Mouse (Mus musculus) kidney, adult 9 months (tissue): ENCODE measurements around the gene Mmrn1.

ENCODE experiments used
- DNase-seq: peaks from one replicate; pipeline ENCODE4 v3.0.0; 2022

The Mmrn1 gene

DNA sequence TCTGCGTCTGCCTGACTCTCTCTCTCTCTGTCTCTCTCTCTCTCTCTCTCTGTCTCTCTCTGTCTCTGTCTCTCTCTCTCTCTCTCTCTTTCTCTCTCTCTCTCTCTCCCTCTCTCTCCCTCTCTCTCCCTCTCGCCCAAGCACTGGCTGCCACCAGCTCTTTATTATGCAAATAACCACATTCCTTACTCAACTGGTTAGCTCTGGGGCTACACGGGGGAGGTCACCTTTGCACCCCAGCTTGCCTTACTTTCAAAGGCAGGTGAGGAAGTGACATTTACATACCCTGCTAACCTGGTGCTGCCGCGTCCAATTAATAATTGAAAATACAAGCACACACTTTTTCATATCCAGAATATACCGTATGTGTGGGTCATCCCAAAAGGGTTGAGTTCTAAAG, 69.3 kb downstream of the Mmrn1 start:
- DNase-seq = peak; percentile 62

DNA sequence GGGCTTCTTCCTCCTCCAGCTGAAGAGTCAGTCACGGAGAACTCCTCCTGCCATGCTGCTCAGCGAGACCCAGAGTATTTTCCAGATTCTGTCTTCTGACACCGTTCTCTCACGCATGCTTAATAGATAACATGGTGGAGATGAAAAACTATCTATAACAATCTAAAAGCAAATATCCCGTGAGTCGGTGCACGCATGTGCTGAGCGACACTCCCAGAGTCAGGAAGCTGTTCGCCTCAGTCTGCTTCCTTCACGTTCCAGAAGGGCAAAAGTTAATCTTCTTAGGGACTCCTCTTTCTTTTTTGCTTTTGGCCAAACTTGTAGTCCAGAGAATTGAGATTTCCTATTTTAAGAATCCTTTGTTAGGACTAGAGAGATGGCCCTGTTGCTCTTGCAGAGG, 69.7 kb downstream of the Mmrn1 start:
- peak; percentile 13 for DNase-seq

- DNase-seq = no peak
Measured at GRCm38 (mm10) chr6:60995596-60995995, 70.8 kb downstream of the Mmrn1 start.

DNA sequence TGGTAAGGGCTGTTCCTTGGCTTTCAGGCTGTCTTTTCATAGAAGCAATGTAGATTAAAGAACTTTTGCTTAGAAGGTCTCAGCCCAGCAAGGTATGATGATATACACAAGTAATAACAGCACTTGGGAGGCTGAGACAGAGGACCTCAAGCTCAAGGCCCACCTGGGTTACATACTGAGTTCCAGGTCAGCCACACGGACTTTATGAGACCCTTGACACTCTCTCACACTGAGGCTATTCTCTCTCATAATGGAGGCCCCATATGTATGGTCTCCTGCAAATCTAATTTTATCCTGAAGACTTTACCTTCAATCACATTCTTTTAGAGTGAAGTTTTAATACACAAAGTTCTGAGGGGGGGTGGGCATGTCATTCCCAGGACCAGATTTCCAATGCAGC, 71.6 kb downstream of the Mmrn1 start:
- DNase-seq = no peak

- DNase-seq = no peak
Measured at GRCm38 (mm10) chr6:61001003-61001790, 76.4 kb downstream of the Mmrn1 start.

DNA sequence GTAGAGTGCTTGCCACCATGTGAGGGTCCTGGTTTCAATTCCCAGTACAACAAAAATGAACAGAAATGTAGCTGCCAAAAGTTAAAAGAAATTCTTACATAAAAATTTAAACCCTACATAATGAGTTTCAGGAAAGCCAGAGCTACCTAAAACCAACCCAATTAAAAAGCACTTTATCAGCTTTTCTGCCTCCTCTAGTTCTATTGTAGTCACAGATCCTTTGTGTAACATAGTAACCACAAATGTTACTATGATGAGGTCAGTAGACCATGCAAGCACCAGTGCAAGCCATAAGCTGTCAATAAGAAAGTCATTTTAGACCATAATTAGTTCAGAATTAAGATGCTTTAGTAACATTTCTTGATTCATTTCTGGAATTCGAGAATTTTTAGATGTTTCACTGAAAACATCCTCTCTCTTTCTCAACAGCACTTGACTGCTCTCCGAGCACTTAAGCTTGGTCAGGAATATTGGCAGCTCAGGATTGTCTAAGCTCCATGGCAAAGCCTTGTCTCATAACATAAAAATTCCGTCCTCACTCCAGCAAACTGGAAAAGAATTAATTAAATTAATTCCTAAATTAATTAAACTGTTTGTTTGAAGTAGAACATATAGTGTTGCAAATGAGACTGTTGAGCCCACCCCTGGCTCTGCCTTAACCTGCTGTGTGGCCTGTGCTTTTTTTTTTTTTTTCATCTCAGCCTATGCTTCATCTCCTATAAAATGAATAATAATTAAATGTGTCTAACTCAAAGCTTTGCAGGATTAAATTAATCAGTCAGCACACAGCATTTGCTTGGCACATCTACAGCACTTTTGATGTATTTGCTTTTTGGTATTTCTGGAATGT, 79.4 kb downstream of the Mmrn1 start:
- DNase-seq = no peak

DNA sequence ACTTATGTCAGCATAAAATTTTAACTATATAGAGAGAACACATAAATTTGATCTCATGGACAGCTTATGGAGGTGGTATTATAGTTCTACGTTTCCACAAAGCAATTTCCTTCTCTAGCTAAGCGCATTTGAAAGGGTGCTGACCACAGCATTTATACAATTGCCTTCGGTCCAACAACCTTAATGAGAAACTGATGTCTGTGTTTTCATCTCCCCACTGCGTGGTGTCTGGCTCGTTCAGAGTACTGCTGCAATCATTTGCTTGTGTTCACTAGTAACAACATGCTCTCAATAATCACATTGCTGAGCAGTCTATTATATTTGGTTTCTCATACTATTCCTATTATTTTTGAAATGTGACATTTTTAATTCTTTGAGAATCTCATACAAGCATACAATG, 89.0 kb downstream of the Mmrn1 start:
- DNase-seq = no peak

GRCm38 (mm10) chr6:61019689-61020088, 94.9 kb downstream of the Mmrn1 start:
- no peak for DNase-seq

- no peak for DNase-seq
Measured at GRCm38 (mm10) chr6:61020995-61021394, 96.2 kb downstream of the Mmrn1 start.

- DNase-seq = peak; percentile 24
Measured at GRCm38 (mm10) chr6:61033251-61033650, 108.5 kb downstream of the Mmrn1 start.
